Mouse (Mus musculus): ENCODE data around the gene Arap1. TPM values are rescaled to one million over a fixed set of nuclear protein-coding genes. Genes with fewer than 3 reads are reported as not detected.

Arap1 gene
- total and polyA plus RNA-seq, 3 experiments, result 21.2 to 46.1 (median 38.5) TPM

GRCm38 (mm10) chr7:101323141-101323594 lies 24.7 kb upstream of the Arap1 start:
- no peak for TF ChIP-seq RCOR1 (conservative IDR thresholded peaks at IDR 0.05; ENCODE audit: low read depth, low read length)
- no peak for TF ChIP-seq MAFK (IDR thresholded peaks at IDR 0.05; ENCODE audit: insufficient replicate concordance, low read length)
- no peak for TF ChIP-seq JUN (IDR thresholded peaks at IDR 0.05; ENCODE audit: insufficient read depth, low read depth, low read length)
- no peak for TF ChIP-seq PAX5 (IDR thresholded peaks at IDR 0.05; ENCODE audit: low read length)
- TF ChIP-seq USF2 (conservative IDR thresholded peaks at IDR 0.05; ENCODE audit: low read depth, low read length), result no peak
- TF ChIP-seq CHD1 (IDR thresholded peaks at IDR 0.05; ENCODE audit: low read depth, low read length), result no peak
- TF ChIP-seq HCFC1 (IDR thresholded peaks at IDR 0.05; ENCODE audit: low read depth, low read length), result no peak
- TF ChIP-seq UBTF (IDR thresholded peaks at IDR 0.05; ENCODE audit: low read depth, low read length), result no peak
- Histone ChIP-seq H3K27me3 (replicated peaks) (peaks cover 45% of the 10 kb centered on the region), H3K27ac (ENCODE audit: insufficient read depth, low read depth) (no peak overlapping the region), H3K4me1 (ENCODE audit: control insufficient read depth in 1 of 2, insufficient read depth in 2 of 2) (peaks cover 10 to 21% of the 10 kb centered on the region in 2 experiments), H3K4me2 (ENCODE audit: insufficient read depth, low read depth, poor library complexity, severe bottlenecking) (no peak overlapping the region), H3K79me2 (replicated peaks; ENCODE audit: control insufficient read depth, extremely low read depth, insufficient read depth, poor library complexity, severe bottlenecking) (no peaks in the 10 kb centered on the region), H3K9me3 (replicated peaks; ENCODE audit: low read length) (no peaks in the 10 kb centered on the region), H3K36me3 (replicated peaks in 1 of 2; ENCODE audit: control insufficient read depth in 1 of 2, insufficient read depth in 1 of 2, low read length in 1 of 2) (no peaks in the 10 kb centered on the region), H3K9ac (ENCODE audit: insufficient read depth, low read depth) (no peak overlapping the region), H3K4me3 (replicated peaks in 1 of 3; ENCODE audit: low read depth in 2 of 3, low read length in 2 of 3, poor library complexity in 1 of 3) (no peak overlapping the region)
- dilution Hi-C loops (cut with MboI; ENCODE audit: extremely low pct_ligation_motif_present, extremely low pct_unique_long_range_greater_than_20kb, low sequenced_read_pairs), result no loop called here
- no peak for DNase-seq (ENCODE audit: extremely low read depth)
- in situ Hi-C loops (cut with MboI; ENCODE audit: low pct_ligation_motif_present, low pct_unique_long_range_greater_than_20kb, low sequenced_read_pairs), result no loop called here

- dilution Hi-C loops (cut with MboI; ENCODE audit: extremely low pct_ligation_motif_present, extremely low pct_unique_long_range_greater_than_20kb, low sequenced_read_pairs) (no loop called here), in situ Hi-C loops (cut with MboI; ENCODE audit: low pct_ligation_motif_present, low pct_unique_long_range_greater_than_20kb, low sequenced_read_pairs) (no loop called here)
- Histone ChIP-seq H3K4me1 (ENCODE audit: control insufficient read depth in 1 of 2, insufficient read depth in 2 of 2) (peaks cover 10 to 21% of the 10 kb centered on the region in 2 experiments), H3K27me3 (replicated peaks) (peaks cover 37% of the 10 kb centered on the region), H3K36me3 (replicated peaks in 1 of 2; ENCODE audit: control insufficient read depth in 1 of 2, insufficient read depth in 1 of 2, low read length in 1 of 2) (no peaks in the 10 kb centered on the region), H3K4me2 (ENCODE audit: insufficient read depth, low read depth, poor library complexity, severe bottlenecking) (no peak overlapping the region), H3K79me2 (replicated peaks; ENCODE audit: control insufficient read depth, extremely low read depth, insufficient read depth, poor library complexity, severe bottlenecking) (no peaks in the 10 kb centered on the region), H3K9ac (ENCODE audit: insufficient read depth, low read depth) (no peak overlapping the region), H3K4me3 (replicated peaks in 1 of 3; ENCODE audit: low read depth in 2 of 3, low read length in 2 of 3, poor library complexity in 1 of 3) (no peak overlapping the region), H3K9me3 (replicated peaks; ENCODE audit: low read length) (no peaks in the 10 kb centered on the region), H3K27ac (ENCODE audit: insufficient read depth, low read depth) (no peak overlapping the region)
- no peak for DNase-seq (ENCODE audit: extremely low read depth)
- no peak for TF ChIP-seq SIN3A (IDR thresholded peaks at IDR 0.05; ENCODE audit: low read length)
- TF ChIP-seq ZC3H11A (IDR thresholded peaks at IDR 0.05; ENCODE audit: low read depth, low read length), result no peak
- no peak for TF ChIP-seq ETS1 (conservative IDR thresholded peaks at IDR 0.05; ENCODE audit: low read depth, low read length)
- no peak for TF ChIP-seq E2F4 (IDR thresholded peaks at IDR 0.05; ENCODE audit: insufficient replicate concordance, low read depth, low read length)
- TF ChIP-seq NELFE (IDR thresholded peaks at IDR 0.05; ENCODE audit: low read depth, low read length), result no peak
- TF ChIP-seq MAZ (IDR thresholded peaks at IDR 0.05; ENCODE audit: low read depth, low read length), result no peak
- no peak for TF ChIP-seq TCF12 (IDR thresholded peaks at IDR 0.05; ENCODE audit: low read depth, low read length)
- TF ChIP-seq CTCF (conservative IDR thresholded peaks at IDR 0.05 in 1 of 2, IDR thresholded peaks at IDR 0.05 in 1 of 2; ENCODE audit: low read depth in 2 of 2, low read length in 2 of 2), result no peak
- TF ChIP-seq GABPA (IDR thresholded peaks at IDR 0.05; ENCODE audit: insufficient replicate concordance, low read depth, low read length), result no peak
- TF ChIP-seq ZKSCAN1 (IDR thresholded peaks at IDR 0.05; ENCODE audit: borderline replicate concordance, low read depth, low read length), result no peak
- no peak for TF ChIP-seq ZMIZ1 (IDR thresholded peaks at IDR 0.05; ENCODE audit: low read depth, low read length)
- no peak for TF ChIP-seq BHLHE40 (IDR thresholded peaks at IDR 0.05; ENCODE audit: low read depth, low read length)
- TF ChIP-seq MAX (IDR thresholded peaks at IDR 0.05; ENCODE audit: low read length), result no peak
- TF ChIP-seq RAD21 (IDR thresholded peaks at IDR 0.05; ENCODE audit: low read depth, low read length), result no peak
- no peak for TF ChIP-seq POLR2AphosphoS2 (IDR thresholded peaks at IDR 0.05; ENCODE audit: low read depth, low read length)
- no peak for TF ChIP-seq JUN (IDR thresholded peaks at IDR 0.05; ENCODE audit: insufficient read depth, low read depth, low read length)
- TF ChIP-seq RCOR1 (conservative IDR thresholded peaks at IDR 0.05; ENCODE audit: low read depth, low read length), result no peak
- no peak for TF ChIP-seq SMC3 (IDR thresholded peaks at IDR 0.05; ENCODE audit: low read depth, low read length)
Measured at GRCm38 (mm10) chr7:101324142-101324962, 23.5 kb upstream of the Arap1 start.

Measured in CH12.LX (cell line).